Mouse (Mus musculus) E14TG2a.4 (cell line): ENCODE results near the gene Cryge.

ENCODE experiments used
- H3K27me3 ChIP-seq: 2 replicates; pipeline ENCODE4 v1.6.1; 2014; ENCODE audit warnings: low read length, control low read depth; ENCODE audit not compliant: insufficient read depth
- H3K36me3 ChIP-seq: 2 replicates; pipeline ENCODE4 v1.6.1; 2014; ENCODE audit warnings: low read length, control low read depth; ENCODE audit not compliant: insufficient read depth
- H3K4me1 ChIP-seq: replicated peaks from 2 replicates; pipeline ENCODE4 v1.6.1; 2014; ENCODE audit warnings: low read depth, low read length, control low read depth
- H3K4me3 ChIP-seq: replicated peaks from 2 replicates; pipeline ENCODE4 v1.5.1; 2014; ENCODE audit warnings: mild to moderate bottlenecking, low read length
- H3K9me3 ChIP-seq: 2 replicates; pipeline ENCODE4 v1.6.1; 2014; ENCODE audit warnings: low read length, control low read depth
- CTCF ChIP-seq: conservative IDR thresholded peaks from 2 replicates; pipeline ENCODE4 v1.5.1; 2014; ENCODE audit warnings: low read length
- NANOG ChIP-seq: IDR thresholded peaks from 2 replicates; pipeline ENCODE4 v1.6.1; 2014; ENCODE audit warnings: borderline replicate concordance, low read length, mixed read lengths
- POU5F1 ChIP-seq: IDR thresholded peaks from 2 replicates; pipeline ENCODE4 v1.6.1; 2014; ENCODE audit warnings: low read length, borderline replicate concordance

The Cryge gene

DNA sequence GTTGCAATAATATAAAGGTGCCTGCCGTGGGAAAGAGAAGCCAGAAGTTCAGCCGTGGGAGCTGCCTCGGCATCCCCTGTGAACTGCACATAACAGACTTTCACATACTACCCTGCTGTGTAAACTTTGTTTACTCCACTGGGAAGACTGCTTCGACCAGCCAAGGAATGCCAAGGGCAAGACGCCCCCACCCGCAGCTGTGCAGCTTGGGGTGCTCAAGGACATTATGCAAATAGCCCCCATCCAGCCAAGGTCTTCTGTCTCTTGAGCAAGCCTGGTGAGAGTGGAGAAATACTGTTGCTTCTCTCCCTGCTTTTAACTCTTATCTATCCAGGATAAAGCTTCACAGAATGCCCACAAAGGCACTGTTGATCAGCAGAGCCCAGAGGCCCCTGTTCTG is 10.1 kb downstream of the Cryge start:
- no peaks in the 10 kb centered on the region for H3K27me3 ChIP-seq
- H3K36me3 ChIP-seq = no peaks in the 10 kb centered on the region
- H3K4me3 ChIP-seq = no peak overlapping the region
- TF ChIP-seq POU5F1 (peak; percentile 85), NANOG (peak; percentile 59; the same call in 1 of the 2 replicates), CTCF (no peak)
- peaks cover 5% of the 10 kb centered on the region; the same call in 1 of the 2 replicates for H3K9me3 ChIP-seq
- H3K4me1 ChIP-seq = peaks cover 40% of the 10 kb centered on the region

DNA sequence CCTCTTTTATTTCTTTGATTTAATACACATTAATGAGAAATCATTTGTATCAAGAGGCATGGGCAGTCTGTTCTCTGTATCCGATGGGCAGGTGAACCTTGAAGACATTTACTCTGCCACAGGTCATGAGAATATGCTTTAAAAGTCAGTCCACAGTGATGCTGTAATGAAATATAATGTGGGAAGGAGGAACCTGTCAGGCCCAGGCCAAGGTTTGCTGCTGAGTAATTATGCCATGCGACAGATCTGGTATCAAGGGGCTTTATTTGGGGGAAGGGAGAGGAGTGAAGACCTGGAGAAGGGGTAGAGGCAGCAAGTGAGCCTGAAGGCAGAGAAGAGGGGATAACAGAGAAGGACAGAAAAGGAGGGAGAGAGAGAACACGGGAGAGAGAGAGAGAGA is 11.3 kb downstream of the Cryge start:
- Histone ChIP-seq H3K36me3 (no peaks in the 10 kb centered on the region), H3K27me3 (no peaks in the 10 kb centered on the region), H3K4me3 (no peak overlapping the region), H3K9me3 (peaks cover 5% of the 10 kb centered on the region; the same call in 1 of the 2 replicates), H3K4me1 (peaks cover 40% of the 10 kb centered on the region)
- TF ChIP-seq POU5F1 = no peak
- no peak for TF ChIP-seq NANOG
- no peak for TF ChIP-seq CTCF

DNA sequence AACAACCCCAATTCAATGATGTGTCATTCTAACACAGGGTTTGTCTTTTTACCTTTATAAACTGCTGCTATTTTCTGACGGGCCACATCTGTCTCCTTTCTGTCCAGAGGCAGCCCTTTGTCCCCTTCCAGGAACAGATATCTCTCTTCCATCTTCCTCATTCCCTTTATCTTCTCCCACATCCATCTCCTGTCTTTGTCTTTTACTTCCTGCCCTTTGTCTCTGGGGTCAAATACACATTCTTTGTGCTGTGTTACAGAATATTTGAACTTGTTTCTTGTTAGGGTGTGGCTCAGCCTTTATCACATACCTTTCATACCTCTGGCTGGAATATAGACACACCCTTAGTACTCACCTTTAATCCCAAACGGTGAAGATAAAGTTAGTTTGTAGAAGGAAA is 13.4 kb downstream of the Cryge start:
- H3K4me3 ChIP-seq = no peak overlapping the region
- peaks cover 5% of the 10 kb centered on the region; the same call in 1 of the 2 replicates for H3K9me3 ChIP-seq
- no peaks in the 10 kb centered on the region for H3K36me3 ChIP-seq
- TF ChIP-seq NANOG (peak; percentile 82), POU5F1 (no peak), CTCF (no peak)
- peaks cover 40% of the 10 kb centered on the region for H3K4me1 ChIP-seq
- H3K27me3 ChIP-seq = no peaks in the 10 kb centered on the region

DNA sequence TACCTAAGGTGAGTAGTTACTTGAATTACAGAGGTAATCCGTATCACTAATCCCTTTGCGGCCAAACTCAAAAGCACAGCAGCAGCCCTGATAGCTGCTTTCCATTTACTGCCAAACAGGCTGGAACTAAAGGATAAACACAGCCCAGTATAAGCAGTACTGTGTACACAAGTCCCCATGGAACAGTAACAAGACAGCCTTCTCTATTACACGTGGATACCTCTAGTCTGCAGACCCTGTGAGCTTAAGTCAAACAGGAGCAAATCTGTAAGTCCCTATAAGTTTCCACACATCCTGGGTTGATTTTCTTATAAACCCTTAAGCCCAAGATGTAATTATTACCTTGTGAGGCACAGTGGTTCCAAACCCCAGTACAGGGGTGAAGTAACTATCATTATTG is 15.4 kb downstream of the Cryge start:
- TF ChIP-seq CTCF = no peak
- TF ChIP-seq NANOG = no peak
- no peak for TF ChIP-seq POU5F1
- no peaks in the 10 kb centered on the region for H3K27me3 ChIP-seq
- H3K4me3 ChIP-seq = no peak overlapping the region
- H3K4me1 ChIP-seq = peaks cover 31% of the 10 kb centered on the region
- H3K36me3 ChIP-seq = no peaks in the 10 kb centered on the region
- peaks cover 5% of the 10 kb centered on the region; the same call in 1 of the 2 replicates for H3K9me3 ChIP-seq

DNA sequence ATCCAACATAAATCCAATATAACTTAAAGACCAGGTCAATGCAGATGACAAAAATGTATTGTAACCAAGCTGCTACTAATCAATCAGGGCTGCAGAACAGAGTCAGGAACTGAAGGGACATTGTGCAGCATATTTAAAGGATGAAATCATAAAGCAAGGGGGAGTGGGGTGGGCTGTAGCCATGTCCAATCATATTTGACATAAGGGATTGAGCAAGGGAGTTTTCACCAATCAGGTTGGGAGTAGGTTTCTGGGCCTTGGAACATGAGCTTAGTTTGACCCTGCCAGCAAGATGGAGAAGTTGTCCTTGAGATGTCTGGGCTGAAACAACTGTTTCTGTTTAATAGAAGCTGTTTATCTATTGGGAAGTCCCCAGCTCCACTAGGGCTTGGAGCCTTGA is 18.3 kb downstream of the Cryge start, which contains the start of gene Akr1cl:
Gene Akr1cl (minus strand): TSS at position 119 of the 400 bp plus-strand sequence.
- Histone ChIP-seq H3K9me3 (no peaks in the 10 kb centered on the region), H3K27me3 (no peaks in the 10 kb centered on the region), H3K4me3 (no peak within 1 kb of the TSS), H3K36me3 (no peaks in the 10 kb centered on the region), H3K4me1 (peaks cover 4% of the 10 kb centered on the region)
- TF ChIP-seq POU5F1 (no peak), CTCF (no peak), NANOG (no peak)

DNA sequence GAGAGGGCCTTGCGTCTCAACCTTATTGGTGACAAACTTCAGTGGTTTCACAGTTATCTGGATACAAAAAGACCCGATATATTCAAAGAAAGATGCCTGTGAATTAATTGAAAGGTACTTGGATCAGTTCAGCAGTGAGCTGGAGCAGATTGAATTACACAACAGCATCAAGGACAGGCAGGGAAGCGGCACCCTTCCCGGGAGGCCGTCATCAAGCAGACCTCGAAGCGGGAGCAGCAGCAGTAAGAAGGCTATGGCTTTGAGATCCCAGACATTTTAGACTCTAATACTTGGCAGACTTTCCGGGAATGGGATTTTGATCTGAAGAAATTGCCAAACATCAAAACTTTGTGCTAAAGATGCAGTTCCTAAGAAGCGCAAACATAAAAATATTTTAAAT is 22.7 kb downstream of the Cryge start:
- no peaks in the 10 kb centered on the region for H3K4me1 ChIP-seq
- H3K36me3 ChIP-seq = no peaks in the 10 kb centered on the region
- no peaks in the 10 kb centered on the region for H3K9me3 ChIP-seq
- no peak overlapping the region for H3K4me3 ChIP-seq
- no peak for TF ChIP-seq POU5F1
- no peak for TF ChIP-seq NANOG
- no peak for TF ChIP-seq CTCF
- H3K27me3 ChIP-seq = no peaks in the 10 kb centered on the region

DNA sequence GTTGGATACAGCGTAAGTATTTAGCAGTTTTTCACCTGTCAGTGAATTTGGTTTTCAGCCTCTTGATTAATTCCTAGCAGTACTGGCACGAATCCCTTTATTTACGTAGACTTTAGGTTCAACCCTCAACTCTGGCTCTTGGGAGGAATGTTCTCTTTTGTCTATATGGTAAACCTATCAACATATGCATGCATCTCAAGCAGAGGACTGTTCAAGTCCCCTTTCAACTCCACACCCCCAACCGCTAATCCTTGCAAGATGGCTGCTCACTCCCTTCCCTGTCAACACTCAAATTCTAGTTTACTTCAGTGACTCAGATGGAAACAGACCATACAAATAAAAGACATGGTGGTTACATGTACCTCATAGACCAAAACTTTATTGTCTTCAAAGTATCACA is 38.2 kb downstream of the Cryge start:
- H3K27me3 ChIP-seq = no peaks in the 10 kb centered on the region
- no peak overlapping the region for H3K4me3 ChIP-seq
- no peaks in the 10 kb centered on the region for H3K36me3 ChIP-seq
- TF ChIP-seq POU5F1 (no peak), NANOG (peak; percentile 24; the same call in 1 of the 2 replicates)
- H3K9me3 ChIP-seq = no peaks in the 10 kb centered on the region
- H3K4me1 ChIP-seq = peaks cover 12% of the 10 kb centered on the region

DNA sequence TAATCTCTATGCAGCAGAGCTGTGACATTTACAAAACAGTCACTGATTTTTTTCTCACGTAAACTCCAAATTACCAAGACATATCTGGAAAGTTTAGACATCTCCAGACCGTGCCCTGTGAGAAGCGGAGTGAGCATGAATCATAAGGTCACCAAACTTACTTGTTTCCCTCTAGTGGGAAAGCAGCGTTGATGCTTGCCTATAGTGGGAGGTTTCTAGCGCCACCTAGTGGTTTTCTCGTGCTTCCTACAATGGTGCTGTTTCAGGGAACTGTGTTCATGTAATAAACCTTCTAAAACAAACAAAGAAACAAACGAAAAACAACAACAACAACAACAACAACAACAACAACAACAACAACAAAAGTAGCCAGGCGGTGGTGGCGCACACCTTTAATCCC is 40.8 kb downstream of the Cryge start:
- H3K4me1 ChIP-seq = peaks cover 17% of the 10 kb centered on the region
- no peak overlapping the region for H3K4me3 ChIP-seq
- TF ChIP-seq CTCF (peak; percentile 76), POU5F1 (no peak)
- H3K36me3 ChIP-seq = no peaks in the 10 kb centered on the region
- H3K9me3 ChIP-seq = peaks cover 6% of the 10 kb centered on the region; the same call in 1 of the 2 replicates
- H3K27me3 ChIP-seq = no peaks in the 10 kb centered on the region

DNA sequence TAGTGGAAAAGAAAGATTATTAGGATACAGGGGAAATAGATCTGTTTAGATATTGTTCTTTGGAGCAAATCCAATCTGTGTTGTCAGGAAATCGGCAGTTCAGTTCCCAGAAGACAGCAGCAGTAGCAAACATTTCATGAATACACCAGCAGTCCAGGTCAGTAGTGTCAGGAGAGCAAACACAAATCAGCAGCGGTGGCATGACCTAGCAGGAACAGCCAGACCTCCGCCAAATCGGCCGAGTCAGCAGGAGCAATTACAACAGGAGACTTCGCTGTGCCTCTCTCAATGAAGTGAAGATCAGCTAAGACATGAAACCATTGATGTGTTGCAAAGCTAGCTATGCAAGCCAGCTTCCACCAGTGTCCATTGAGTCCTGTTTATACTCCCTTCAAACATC is 45.4 kb downstream of the Cryge start:
- Histone ChIP-seq H3K4me3 (no peak overlapping the region), H3K36me3 (no peaks in the 10 kb centered on the region), H3K9me3 (peaks cover 6% of the 10 kb centered on the region; the same call in 1 of the 2 replicates), H3K27me3 (peaks cover 3% of the 10 kb centered on the region; the same call in 1 of the 2 replicates), H3K4me1 (peaks cover 7% of the 10 kb centered on the region; the same call in 1 of the 2 replicates)
- TF ChIP-seq CTCF = no peak
- no peak for TF ChIP-seq POU5F1
- no peak for TF ChIP-seq NANOG
